In the genomic region with DNA sequence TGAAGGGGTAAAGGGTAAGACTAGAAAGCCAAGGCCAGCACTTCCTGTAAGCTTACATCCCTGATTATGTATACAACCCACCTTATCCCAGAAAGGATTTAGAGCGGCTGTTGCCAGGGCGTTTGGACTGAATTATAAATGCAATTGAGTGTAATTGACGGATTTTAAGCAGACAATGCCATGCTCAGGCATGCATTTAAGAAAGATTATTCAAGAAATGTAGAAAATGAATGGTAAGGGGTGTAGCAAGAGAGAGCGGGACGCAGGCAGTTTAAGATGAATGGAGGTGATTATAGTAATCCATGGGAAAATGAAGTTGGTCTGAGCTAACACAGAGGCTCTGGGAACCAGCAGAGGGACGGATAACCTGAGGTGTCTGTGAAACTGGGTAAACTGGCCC, we compare ENCODE assay signal across 20 mouse cellular contexts.
"Had no signal": no experiment of that assay in that cellular context is flagged by ENCODE, and none has a peak within 500 bp of the region (broad histone marks: within the 10 kb centered on the region; RNA-seq: fewer than 3 reads in every experiment).

No protein-coding gene starts in this region.

- H3K9ac ChIP-seq: kidney, embryonic 15.5 days; limb, embryonic 12.5 days; limb, embryonic 15.5 days; liver, embryonic 14.5 days; liver, postnatal 0 days; lung, embryonic 14.5 days had no signal

- H3K9me3 ChIP-seq: kidney, embryonic 15.5 days; limb, embryonic 12.5 days; limb, embryonic 15.5 days had no signal

- H3K27me3 ChIP-seq: kidney, embryonic 15.5 days; limb, embryonic 12.5 days; limb, embryonic 15.5 days had no signal

- H3K36me3 ChIP-seq: kidney, embryonic 15.5 days; limb, embryonic 12.5 days; limb, embryonic 15.5 days had no signal

- DNase-seq: kidney, adult 8-10 months; kidney, postnatal 10 days; kidney, postnatal 36 days; left cerebral cortex, postnatal 4 days; liver, postnatal 0 days; lung, embryonic 14.5 days; right cerebral cortex, adult 18-20 months; right cerebral cortex, postnatal 14 days; right cerebral cortex, postnatal 4 days; thymus, adult 2 months; thymus, postnatal 14 days; thymus, postnatal 4 days had no signal

- H3K27ac ChIP-seq: kidney, embryonic 15.5 days; limb, embryonic 12.5 days; limb, embryonic 15.5 days; liver, embryonic 14.5 days; macrophage; stomach, postnatal 0 days had no signal

- H3K4me2 ChIP-seq: kidney, embryonic 15.5 days; limb, embryonic 12.5 days; limb, embryonic 15.5 days; liver, embryonic 11.5 days; lung, embryonic 14.5 days had no signal

- H3K4me3 ChIP-seq: kidney, embryonic 15.5 days; limb, embryonic 12.5 days; limb, embryonic 15.5 days had no signal

- ATAC-seq: liver, postnatal 0 days; lung, postnatal 0 days had no signal

- H3K4me1 ChIP-seq: kidney, embryonic 15.5 days; limb, embryonic 12.5 days had no signal
